Mouse (Mus musculus): ENCODE results near the gene Il2rb. TPM values are rescaled to one million over a fixed set of nuclear protein-coding genes. Genes with fewer than 3 reads are reported as not detected.

Il2rb gene
- total RNA-seq, 2 experiments from 2014 or later = not detected

DNA sequence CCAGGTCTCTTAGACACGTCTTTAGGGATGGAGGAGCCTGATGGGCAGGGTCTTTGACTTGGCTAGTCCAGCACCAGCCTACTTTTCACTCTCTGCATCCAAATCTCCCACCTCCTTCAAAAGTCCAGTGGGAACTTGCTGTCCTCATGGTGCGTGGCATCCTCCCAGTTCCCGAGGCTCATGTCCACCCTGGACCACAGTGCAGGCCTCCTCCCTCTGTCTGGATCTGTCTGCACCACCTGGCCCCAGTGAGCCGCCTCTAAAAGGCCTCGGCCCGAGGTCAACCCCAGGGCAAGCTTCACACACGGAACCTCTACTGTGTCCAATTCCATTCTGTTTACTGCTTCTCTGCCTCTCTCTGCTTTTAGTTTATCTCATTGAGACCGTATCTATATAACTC is 26.3 kb upstream of the Il2rb start:
- peak; percentile 30 for DNase-seq (ENCODE audit: low spot score)

DNA sequence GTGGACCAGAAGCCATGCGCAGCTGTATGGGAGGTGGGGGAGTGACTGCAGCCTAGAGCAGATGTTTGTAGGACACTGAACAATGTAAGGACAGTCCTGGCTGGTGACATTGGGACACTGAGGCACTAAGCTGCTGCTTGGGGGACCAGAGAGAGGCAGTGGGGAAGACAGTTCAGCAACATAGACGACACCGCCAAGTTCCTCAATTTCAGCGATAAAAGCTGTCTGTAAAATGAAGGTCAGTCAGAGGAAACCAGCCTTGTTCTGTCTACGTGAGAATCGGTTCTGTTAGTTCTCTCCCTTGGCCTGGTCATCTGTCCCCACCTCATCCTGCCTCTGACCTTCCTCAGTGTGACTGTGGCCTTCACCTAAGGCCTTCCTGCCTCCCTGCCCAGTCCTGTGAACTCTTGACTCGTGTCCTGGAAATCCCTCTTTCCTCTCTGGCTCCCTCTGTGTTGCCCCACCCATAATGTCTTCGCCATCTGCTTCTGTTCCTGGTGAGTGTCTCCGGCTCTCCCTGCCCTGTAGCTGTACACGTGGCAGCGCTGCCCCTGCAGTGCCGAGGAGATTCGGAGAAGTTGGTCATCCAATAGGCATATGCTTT is 25.1 kb upstream of the Il2rb start:
- peak; percentile 73 for DNase-seq (ENCODE audit: low spot score)

GRCm38 (mm10) chr15:78518221-78518620 is 23.1 kb upstream of the Il2rb start:
- DNase-seq (ENCODE audit: low spot score) = no peak

GRCm38 (mm10) chr15:78515759-78516158 is 20.7 kb upstream of the Il2rb start:
- DNase-seq (ENCODE audit: low spot score) = no peak

DNA sequence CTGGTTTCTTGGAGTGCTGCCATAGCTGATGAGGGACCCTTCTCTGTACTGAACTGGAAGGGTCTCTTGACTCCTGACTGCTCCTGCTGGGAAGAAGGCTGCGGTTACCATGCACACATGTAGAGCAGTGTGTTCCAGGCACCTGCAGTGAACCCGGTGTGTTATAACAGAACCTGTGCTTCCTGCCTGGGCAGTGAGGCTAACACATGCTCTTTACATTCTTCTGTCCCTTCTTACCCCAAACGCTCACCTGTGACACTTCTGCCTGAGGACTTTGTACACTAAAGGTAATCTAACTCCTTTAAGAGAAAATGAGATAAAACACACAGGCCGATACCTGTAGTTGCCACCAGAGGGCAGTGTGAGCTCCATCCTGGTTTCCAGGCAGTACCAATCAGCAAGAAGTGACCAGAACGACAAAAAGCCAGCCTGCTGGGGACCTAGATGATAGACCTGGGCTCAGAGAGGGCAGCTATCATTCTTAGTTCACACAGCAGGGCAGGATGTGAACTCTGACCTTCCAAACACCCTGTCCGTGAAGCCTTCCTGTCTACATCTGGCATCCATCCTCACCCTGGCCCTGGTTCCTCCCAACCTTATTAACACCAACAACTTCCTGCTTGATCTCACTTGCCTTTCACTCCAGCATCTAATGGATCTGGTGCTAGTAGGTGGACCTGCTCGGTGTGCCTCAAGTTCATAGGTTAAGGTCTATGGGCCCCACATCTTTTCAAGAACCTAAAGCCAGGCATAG is 19.5 kb upstream of the Il2rb start:
- DNase-seq (ENCODE audit: low spot score) = peak; percentile 79

GRCm38 (mm10) chr15:78513019-78513418 is 17.9 kb upstream of the Il2rb start:
- no peak for DNase-seq (ENCODE audit: low spot score)

DNA sequence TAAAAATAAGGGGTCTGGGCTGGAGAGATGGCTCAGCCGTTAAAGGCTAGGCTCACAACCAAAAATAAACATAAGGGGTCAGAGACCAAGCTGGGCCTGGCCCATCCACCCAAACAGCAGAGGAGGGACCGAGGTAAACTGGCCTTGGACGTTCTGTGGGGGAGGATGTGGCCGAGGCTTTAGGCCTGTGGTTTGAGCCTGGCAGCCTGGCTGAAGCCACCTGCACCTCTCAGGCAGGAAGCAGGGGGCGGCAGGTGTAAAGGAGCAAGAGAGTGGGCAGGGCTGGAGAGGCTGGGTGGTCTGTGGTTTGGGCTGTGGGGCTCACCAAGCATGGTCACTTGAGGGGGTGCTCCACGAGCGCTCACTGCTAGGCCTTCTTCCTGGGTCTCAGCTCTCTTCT is 16.9 kb upstream of the Il2rb start:
- no peak for DNase-seq (ENCODE audit: low spot score)

- no peak for DNase-seq (ENCODE audit: low spot score)
Measured at GRCm38 (mm10) chr15:78510736-78511135, 15.7 kb upstream of the Il2rb start.

GRCm38 (mm10) chr15:78510121-78510576 is 15.1 kb upstream of the Il2rb start:
- DNase-seq (ENCODE audit: low spot score) = no peak

DNA sequence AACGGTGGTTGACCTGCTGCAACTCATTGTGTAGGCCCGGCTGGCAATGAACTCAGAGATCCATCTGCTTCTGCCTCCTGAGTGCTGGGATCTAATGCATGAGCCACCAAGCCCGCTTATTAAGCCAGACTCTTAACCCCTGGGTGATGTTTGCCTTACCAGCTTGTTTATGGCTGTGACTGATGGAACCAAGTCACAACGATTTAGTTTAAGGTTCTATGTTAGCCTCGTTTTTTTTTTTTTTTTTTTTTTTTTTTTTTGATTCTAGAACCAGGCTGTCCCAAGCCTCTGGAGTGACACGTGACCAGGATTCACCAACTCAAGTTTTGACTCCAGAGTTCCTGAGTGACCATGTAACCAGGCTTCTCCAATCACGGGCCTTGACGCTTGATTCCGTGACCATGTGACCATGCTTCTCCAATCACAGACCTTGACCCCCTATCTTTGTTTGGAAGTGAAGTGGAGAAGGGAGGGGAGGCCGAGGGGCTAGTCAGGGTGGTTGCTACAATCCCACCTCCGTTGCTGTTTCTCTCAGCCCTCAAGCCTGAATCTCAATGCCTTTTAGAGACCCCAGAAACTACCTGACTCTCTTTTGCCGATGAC is 14.3 kb upstream of the Il2rb start:
- no peak for DNase-seq (ENCODE audit: low spot score)

GRCm38 (mm10) chr15:78508443-78508842 is 13.4 kb upstream of the Il2rb start:
- no peak for DNase-seq (ENCODE audit: low spot score)

DNA sequence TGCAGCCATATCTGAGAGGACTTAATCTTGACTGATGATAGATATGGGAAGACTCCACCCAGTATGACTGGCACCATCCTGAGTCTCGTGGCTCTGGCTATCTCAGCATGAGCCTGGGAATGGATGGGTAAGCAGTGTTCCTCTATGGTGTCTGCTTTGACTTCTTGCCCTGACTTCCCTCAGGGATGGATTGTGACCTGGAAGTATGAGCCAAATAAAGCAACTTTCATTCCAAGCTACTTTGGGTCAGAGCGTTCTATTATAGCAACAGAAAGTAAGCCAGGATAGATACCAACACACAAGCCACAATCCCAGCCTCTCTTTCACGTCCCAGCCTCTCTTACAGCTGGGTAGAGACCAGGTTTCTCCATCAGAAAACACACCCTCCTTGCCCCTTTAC is 10.5 kb upstream of the Il2rb start:
- DNase-seq (ENCODE audit: low spot score) = no peak

- no peak for DNase-seq (ENCODE audit: low spot score)
Measured at GRCm38 (mm10) chr15:78504816-78505215, 9.7 kb upstream of the Il2rb start.

- no peak for DNase-seq (ENCODE audit: low spot score)
Measured at GRCm38 (mm10) chr15:78504013-78504412, 8.9 kb upstream of the Il2rb start.

DNA sequence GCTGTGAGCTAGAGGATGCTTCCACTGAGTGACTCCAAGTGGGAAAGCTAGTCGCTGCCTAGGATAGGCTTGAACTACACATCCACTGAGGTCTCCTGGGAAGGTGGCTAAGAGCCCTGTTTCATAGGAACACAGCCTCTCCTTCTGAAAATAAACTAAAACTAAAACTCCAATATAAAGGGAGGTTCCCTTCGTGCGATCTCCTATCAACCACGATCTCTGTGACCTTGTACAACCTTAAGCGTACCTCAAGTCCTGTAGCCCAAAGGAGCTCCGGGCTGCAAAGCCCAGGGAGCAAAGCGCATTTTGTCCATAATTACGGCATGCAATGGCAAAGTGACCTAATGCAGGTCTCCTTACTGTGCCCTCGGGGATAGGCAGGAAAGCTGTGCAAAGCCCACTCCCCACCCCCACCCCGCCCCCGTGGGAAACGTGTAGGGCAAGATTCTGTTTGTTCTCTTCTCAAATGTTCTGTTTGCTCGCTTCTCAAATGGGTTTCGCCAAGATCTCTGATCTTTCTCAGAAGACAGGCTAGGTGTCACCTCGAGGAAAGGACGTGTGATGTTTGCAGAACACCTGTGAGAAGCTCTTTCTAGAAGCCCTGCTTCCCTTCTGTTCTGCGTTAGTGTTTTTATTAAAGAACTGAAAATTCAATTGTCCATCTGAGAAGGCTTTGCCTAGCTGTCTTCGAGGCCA is 7.5 kb upstream of the Il2rb start:
- DNase-seq (ENCODE audit: low spot score) = no peak

DNA sequence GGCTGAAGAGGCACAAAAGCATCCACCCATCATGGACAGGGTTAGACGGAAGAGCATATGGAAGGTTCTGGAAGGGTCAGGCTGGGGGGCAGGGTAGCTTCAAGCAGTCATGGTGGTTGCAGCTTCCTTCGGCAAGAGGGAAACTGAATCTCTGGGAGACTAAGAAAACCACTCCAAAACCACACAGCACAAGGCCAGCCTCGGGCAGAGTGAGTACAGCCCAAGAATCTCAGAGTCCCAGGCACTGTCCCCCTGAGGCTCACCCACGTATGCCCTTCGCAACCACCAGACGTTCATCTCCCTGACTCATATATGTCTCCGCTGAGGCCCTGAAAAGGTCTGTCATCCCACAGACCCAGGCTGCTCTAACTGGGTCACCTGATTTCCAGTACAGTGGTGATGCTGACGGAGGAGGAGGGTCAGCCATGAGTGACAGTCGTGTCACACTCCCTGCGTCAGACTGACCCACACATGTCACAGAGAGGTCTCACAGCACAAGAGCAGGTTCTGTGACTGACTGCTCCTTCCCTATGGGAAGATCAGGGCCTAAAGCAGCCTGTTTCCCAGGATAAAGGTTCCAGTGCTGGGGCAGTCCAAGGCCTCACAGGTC is 1.6 kb downstream of the Il2rb start:
- no peak for DNase-seq (ENCODE audit: low spot score)

DNA sequence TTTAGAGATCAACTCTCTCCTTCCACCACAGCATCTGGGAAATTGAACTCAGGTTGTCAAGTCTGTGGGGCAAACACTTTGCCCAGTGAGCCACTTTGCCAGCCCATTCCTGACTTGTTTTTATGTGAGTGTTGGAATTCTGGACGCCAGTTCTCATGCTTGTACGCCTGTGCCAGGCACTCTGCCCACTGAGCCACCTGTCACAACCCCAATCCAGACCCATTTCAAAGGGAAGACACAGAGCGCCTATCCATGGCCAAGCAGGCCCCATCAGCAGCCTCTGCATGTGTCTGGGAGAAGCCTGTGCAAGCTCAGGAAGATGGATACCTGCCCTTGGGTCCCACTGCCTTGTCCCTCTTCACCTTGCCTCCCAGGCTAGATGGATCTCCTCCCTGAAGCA is 3.8 kb downstream of the Il2rb start:
- no peak for DNase-seq (ENCODE audit: low spot score)

GRCm38 (mm10) chr15:78489906-78490305 is 5.2 kb downstream of the Il2rb start:
- DNase-seq (ENCODE audit: low spot score) = no peak

DNA sequence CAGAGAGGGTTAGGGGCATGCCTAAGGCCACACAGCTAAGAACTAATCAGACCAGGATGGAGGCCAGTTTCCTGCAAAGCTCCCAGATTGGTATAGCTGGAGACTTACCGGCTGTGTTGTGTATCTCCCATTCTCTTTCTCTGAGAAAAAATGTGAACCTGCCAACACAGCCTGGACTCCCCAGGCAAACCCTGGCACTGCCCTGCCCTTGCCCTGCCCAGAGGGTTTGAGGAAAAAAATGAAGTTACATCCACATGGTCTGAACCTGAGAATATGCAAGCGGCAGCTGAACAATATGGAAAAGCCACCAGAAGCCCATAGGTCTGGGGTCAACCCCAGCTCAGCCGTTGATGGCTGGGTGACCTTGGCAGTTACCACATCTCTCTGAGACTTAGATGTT is 5.8 kb downstream of the Il2rb start:
- no peak for DNase-seq (ENCODE audit: low spot score)

GRCm38 (mm10) chr15:78487066-78487465 is 8.0 kb downstream of the Il2rb start:
- DNase-seq (ENCODE audit: low spot score) = no peak

DNA sequence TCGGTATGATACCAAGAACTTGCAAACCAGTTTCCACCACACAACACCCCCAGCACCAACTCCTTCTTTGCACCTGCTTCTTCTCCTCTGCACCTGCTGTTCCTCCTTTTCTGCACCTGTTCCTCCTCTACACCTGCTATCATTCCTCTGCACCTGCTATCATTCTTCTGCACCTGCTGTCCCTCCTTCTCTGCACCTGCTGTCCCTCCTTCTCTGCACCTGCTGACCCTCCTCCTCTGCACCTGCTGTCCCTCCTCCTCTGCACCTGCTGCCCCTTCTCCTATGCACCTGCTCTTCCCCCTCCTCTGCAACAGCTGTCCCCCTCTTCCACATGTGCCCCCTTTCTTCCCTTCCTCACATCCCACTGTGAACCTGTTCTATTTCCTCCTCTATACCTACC is 8.5 kb downstream of the Il2rb start:
- DNase-seq (ENCODE audit: low spot score) = no peak

GRCm38 (mm10) chr15:78483311-78483710 is 11.8 kb downstream of the Il2rb start:
- no peak for DNase-seq (ENCODE audit: low spot score)
